Mouse (Mus musculus) midbrain, embryonic 16.5 days (tissue): ENCODE data around the gene Timmdc1. TPM values are rescaled to one million over a fixed set of nuclear protein-coding genes. Genes with fewer than 3 reads are reported as not detected.

Experiments
- ATAC-seq: fragments of 200-750 bp; cut with Nextera tagmentation; 2 replicates; pipeline ENCODE4 v1.8.0; 2017; ENCODE audit warnings: moderate TSS enrichment
- H3K27ac ChIP-seq: fragments of 300-500 bp; sonication (generic); 2 replicates; pipeline ENCODE4 v1.5.1; 2014; ENCODE audit warnings: mild to moderate bottlenecking, low read length, mixed read lengths
- H3K27me3 ChIP-seq: fragments of 300-500 bp; sonication (generic); 2 replicates; pipeline ENCODE4 v1.6.1; 2014; ENCODE audit warnings: low read depth, low read length, mixed read lengths; ENCODE audit not compliant: control insufficient read depth, insufficient read depth
- H3K36me3 ChIP-seq: fragments of 300-500 bp; sonication (generic); 2 replicates; pipeline ENCODE4 v1.6.1; 2014; ENCODE audit warnings: mild to moderate bottlenecking, low read length, moderate library complexity, mixed read lengths; ENCODE audit not compliant: control insufficient read depth, insufficient read depth
- H3K4me1 ChIP-seq: fragments of 300-500 bp; sonication (generic); 2 replicates; pipeline ENCODE4 v1.6.1; 2014; ENCODE audit warnings: mild to moderate bottlenecking, low read length, mixed read lengths; ENCODE audit not compliant: control insufficient read depth, insufficient read depth
- H3K4me2 ChIP-seq: fragments of 300-500 bp; sonication (generic); 2 replicates; pipeline ENCODE4 v1.6.1; 2014; ENCODE audit warnings: mild to moderate bottlenecking, low read length, mixed read lengths
- H3K4me3 ChIP-seq: fragments of 300-500 bp; sonication (generic); 2 replicates; pipeline ENCODE4 v1.5.1; 2014; ENCODE audit warnings: low read depth, mild to moderate bottlenecking, low read length, moderate library complexity, mixed read lengths
- H3K9ac ChIP-seq: fragments of 300-500 bp; sonication (generic); 2 replicates; pipeline ENCODE4 v1.6.1; 2014; ENCODE audit warnings: low read depth, low read length, mixed read lengths
- H3K9me3 ChIP-seq: fragments of 300-500 bp; sonication (generic); replicated peaks from 2 replicates; pipeline ENCODE4 v1.6.1; 2014; ENCODE audit warnings: mild to moderate bottlenecking, low read length, mixed read lengths; ENCODE audit not compliant: control insufficient read depth, poor library complexity, severe bottlenecking
- WGBS: fragments of 180-500 bp; shearing (Covaris S2); extraction: QIAGEN DNeasy Blood & Tissue Kit; methylation state at CpG from one replicate; pipeline ENCODE4 v1.1.7; 2014; 5-methylcytosine and 5-hydroxymethylcytosine counted together
- polyA plus RNA-seq: library from polyadenylated mRNA; unstranded; fragments of >200 nt; fragmentation: Nextera tagmentation; extraction: Ambion mirVana; gene quantifications from 2 replicates; pipeline ENCODE4 v1.2.1, GENCODE M21; 2015

The Timmdc1 gene
- polyA plus RNA-seq, 1 experiment from 2014 or later, result 34.6 TPM

DNA sequence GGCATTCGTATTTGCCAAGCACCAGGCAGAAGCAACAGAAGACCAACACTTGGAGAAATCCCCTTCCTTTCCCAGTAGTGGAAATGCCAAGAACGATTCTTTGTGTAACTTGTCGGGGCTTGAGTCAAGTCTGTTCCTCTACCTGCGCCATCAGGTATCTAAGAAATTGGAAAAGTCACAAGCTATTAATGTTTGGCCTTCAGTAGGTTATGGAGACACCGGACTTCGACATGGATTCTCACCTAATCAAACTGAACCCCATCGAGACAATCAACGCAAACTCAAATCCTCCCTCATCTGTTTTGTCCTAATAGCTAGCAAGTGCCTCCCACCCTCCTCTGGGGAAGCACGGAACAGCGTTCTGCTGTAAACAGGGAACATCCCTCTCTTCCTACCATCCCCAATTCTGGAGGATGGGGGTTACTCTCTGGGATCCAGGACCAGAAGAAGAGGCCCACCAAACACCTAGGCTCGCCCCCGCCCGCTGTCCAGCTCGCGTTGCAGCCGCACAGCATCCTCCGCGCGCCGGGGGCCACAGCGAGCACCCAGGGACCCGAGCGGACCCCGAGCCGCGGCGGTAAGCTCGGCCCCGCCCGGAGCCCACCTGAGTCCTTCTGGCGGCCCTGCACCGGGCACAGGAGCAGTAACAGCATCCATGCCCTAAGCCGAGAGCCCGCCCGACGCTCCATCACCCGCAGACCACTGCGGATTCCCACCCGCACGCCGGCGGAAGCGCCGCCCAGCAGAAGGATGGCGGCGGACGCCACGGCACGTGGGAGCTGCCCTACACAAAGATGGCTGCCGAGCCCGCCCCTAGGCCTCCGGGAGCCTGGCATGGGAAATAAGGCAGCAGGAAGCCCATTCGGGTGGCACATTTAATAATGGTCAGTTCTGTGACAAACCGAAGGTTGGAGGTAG, 27.3 kb upstream of the Timmdc1 start, which contains the start of gene Poglut1:
Gene Poglut1, minus strand, starts transcription at position 780 of the 918 bp plus-strand sequence.
- Histone ChIP-seq H3K4me3 (peak within 1 kb of the TSS; percentile 90), H3K36me3 (peaks cover 4% of the 10 kb centered on the region; the same call in 1 of the 2 replicates), H3K4me1 (peaks cover 20% of the 10 kb centered on the region), H3K27ac (peak within 1 kb of the TSS; percentile 90), H3K4me2 (peak within 1 kb of the TSS; percentile 55), H3K27me3 (peaks cover 10% of the 10 kb centered on the region), H3K9me3 (no peaks in the 10 kb centered on the region), H3K9ac (peak within 1 kb of the TSS; percentile 94)
- WGBS, result 2% methylated on average over 54 of the region's 54 CpGs
- ATAC-seq, result peak; percentile 98

DNA sequence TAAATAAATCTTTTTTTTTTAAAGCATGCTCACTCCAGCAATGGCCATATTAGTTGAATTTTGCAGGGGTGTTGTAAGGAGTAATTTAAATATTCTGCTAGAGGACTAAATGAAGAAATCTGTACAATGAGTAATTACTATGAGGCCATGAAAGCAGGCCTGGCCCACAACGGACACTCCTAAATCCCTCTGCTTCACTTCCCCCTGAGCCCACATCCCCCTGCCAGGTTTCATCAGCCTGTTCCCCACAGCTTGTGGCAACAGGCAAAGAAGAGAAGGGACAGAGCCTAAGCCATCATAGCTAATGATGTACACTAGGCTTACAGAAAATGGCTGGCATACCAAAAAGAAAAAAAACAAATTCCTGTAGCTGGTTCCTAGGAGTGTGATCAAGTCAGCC, 25.5 kb upstream of the Timmdc1 start:
- Histone ChIP-seq H3K36me3 (peaks cover 11% of the 10 kb centered on the region), H3K27me3 (peaks cover 3% of the 10 kb centered on the region; the same call in 1 of the 2 replicates)
- WGBS, result 90% methylated on average over 1 of the region's 1 CpGs

DNA sequence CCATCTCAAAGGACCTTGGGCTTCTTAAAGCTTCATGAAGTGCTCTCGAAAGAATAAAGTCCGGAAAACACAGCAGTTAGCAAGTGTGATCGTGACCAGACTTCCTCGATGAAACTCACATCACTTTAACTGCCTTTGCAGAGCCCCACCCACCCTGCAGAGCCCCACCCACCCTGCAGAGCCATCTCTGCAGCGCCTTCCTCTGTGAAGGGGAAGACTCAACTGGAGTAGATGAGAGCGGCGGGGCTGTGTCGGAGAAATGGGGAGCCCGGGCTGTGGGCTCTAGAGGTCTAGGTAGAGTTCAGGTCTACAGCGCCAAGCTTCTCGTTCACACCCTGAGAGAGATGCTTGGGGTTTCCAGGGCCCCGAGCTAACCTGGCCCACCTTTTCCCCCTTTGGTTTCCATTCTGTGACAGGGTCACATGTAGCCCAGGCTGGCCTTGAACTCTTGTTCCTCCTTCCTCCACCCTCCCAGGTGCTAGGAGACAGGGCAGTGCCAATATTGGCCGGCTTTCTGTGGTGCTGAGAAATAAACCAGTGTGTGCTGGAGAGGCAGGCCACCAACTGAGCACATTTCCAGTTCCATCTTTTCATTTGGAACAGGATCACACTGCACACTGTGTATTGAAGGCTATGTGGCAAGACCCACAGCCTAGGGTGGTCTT, 16.4 kb upstream of the Timmdc1 start:
- Histone ChIP-seq H3K27me3 (no peaks in the 10 kb centered on the region), H3K9ac (no peak overlapping the region), H3K4me3 (no peak overlapping the region), H3K4me2 (no peak overlapping the region), H3K27ac (no peak overlapping the region), H3K36me3 (peaks cover 26% of the 10 kb centered on the region), H3K9me3 (no peaks in the 10 kb centered on the region), H3K4me1 (no peaks in the 10 kb centered on the region)
- no peak for ATAC-seq
- 95% methylated on average over 13 of the region's 13 CpGs for WGBS

More for the DNA sequence above, 25.5 kb upstream of the Timmdc1 start:
- peaks cover 20% of the 10 kb centered on the region for H3K4me1 ChIP-seq
- ATAC-seq, result no peak
- no peaks in the 10 kb centered on the region for H3K9me3 ChIP-seq
- H3K4me2 ChIP-seq, result peak overlapping the region; percentile 55
- H3K9ac ChIP-seq, result no peak overlapping the region
- H3K27ac ChIP-seq, result no peak overlapping the region
- no peak overlapping the region for H3K4me3 ChIP-seq

DNA sequence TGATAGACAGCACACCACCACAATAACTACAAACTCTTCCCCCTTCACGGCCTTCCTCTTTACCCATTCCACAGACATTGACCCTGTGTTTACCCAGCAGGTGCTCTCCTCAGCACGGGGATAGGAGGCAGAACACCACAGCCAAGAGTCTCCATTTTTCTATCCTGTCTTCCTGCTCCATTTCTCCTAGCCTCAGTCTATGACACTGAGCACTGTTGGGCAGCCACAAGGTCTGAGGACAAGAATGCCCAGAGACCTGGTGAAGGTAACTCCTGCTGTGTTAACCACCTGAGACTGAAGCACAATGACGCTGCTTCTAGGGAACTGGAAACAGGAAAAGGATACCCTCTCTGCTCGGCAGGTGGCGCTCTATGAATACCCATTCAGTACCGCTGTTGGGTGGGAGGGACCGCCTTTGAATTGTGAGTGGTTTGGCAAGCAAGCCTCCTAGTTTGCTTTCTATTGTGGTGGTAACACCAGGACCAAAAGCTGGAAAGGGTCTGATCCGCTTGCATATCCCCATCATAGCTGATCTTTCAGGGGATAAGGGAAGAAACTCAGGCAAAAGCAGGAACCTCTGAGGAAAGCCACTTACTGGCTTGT, 14.2 kb upstream of the Timmdc1 start:
- Histone ChIP-seq H3K9me3 (no peaks in the 10 kb centered on the region), H3K27ac (no peak overlapping the region), H3K9ac (no peak overlapping the region), H3K36me3 (peaks cover 26% of the 10 kb centered on the region), H3K4me3 (no peak overlapping the region), H3K4me1 (no peaks in the 10 kb centered on the region), H3K4me2 (no peak overlapping the region), H3K27me3 (no peaks in the 10 kb centered on the region)
- no peak for ATAC-seq
- WGBS, result 44% methylated on average over 8 of the region's 8 CpGs

DNA sequence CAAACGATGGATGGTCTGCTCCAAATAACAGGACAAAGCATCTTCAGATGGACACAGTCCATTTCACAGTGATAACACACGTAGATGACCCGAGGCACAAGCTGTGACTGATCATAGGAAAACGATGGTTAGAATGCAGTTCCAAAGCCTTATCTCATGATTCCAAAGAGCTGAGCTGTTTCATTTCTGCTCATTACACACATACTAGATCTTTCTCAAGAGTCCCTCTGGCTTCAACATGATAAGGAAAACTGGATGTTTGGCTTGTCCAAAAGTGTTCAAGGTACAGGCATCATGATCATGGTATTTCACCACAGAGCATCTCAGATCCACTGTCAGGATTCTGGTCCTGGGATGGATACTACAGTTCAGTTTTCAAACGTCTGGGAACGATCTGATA, 3.8 kb upstream of the Timmdc1 start:
- Histone ChIP-seq H3K4me3 (no peak overlapping the region), H3K27ac (no peak overlapping the region), H3K27me3 (no peaks in the 10 kb centered on the region), H3K9ac (no peak overlapping the region), H3K4me1 (peaks cover 12% of the 10 kb centered on the region), H3K4me2 (no peak overlapping the region), H3K36me3 (peaks cover 29% of the 10 kb centered on the region), H3K9me3 (no peaks in the 10 kb centered on the region)
- 91% methylated on average over 6 of the region's 6 CpGs for WGBS
- no peak for ATAC-seq

DNA sequence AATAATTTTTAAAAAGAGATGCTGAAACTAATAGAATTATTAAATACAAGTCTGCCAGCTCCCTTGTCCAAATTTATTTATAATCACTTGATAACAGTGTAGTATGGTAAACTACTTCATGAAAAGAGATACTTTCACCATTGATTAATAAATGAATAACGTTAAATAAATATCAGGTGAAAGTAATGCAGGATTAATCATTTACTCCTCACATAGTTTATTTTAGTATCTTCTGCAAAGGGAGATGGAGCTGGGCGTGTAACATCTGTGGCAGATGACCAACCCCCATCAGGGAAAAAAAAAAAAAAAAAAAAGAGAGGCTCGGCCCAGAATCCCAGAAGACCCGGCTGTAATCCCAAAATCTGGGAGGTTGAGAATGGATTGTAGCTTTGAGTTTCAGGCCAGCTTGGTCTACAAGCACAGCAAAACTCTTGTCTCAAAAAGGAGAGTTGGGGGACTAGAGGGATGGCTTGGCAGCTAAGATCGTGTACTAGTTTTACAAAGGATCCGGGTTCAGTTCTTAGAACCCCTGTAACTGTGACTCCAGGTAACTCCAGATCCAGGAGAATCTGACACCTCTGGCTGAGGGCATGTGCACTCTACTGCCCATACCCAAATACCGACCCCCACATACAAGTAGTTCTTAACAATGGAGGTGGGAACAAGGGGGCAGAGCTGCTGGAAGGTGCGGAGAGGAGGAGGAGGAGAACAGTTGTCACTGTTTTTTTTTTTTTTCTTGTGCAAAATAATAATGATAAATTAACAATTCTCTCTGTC, 1.1 kb downstream of the Timmdc1 start:
- WGBS, result 36% methylated on average over 8 of the region's 8 CpGs
- peak overlapping the region; percentile 18; the same call in 1 of the 2 replicates for H3K9ac ChIP-seq
- no peak for ATAC-seq
- no peaks in the 10 kb centered on the region for H3K9me3 ChIP-seq
- peaks cover 14% of the 10 kb centered on the region for H3K4me1 ChIP-seq
- no peak overlapping the region for H3K27ac ChIP-seq
- no peaks in the 10 kb centered on the region for H3K27me3 ChIP-seq
- H3K4me2 ChIP-seq, result peak overlapping the region; percentile 70
- peaks cover 13% of the 10 kb centered on the region for H3K36me3 ChIP-seq
- peak overlapping the region; percentile 96 for H3K4me3 ChIP-seq

DNA sequence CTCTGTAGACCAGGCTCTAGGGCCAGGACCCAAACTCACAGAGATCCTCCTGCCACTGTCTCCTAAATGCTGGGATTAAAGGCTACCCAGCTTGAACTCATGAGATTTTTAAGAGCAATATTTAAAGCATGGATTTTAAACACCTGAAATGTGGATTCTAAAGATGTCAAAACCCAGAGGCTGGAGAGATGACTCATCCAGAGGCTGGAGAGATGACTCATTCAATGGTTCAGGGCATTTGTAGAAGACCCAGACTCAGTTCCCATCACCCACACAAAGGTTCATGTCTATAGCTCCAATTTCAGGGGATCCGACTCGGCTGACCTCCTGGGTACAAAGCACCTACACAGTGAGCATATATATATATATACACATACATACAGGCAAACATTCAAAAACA, 3.3 kb downstream of the Timmdc1 start:
- peaks cover 14% of the 10 kb centered on the region for H3K4me1 ChIP-seq
- H3K9me3 ChIP-seq, result no peaks in the 10 kb centered on the region
- 97% methylated on average over 2 of the region's 2 CpGs for WGBS
- H3K36me3 ChIP-seq, result peaks cover 4% of the 10 kb centered on the region; the same call in 1 of the 2 replicates
- H3K9ac ChIP-seq, result no peak overlapping the region
- no peak overlapping the region for H3K4me2 ChIP-seq
- H3K27me3 ChIP-seq, result no peaks in the 10 kb centered on the region
- H3K27ac ChIP-seq, result no peak overlapping the region
- no peak for ATAC-seq
- H3K4me3 ChIP-seq, result no peak overlapping the region

DNA sequence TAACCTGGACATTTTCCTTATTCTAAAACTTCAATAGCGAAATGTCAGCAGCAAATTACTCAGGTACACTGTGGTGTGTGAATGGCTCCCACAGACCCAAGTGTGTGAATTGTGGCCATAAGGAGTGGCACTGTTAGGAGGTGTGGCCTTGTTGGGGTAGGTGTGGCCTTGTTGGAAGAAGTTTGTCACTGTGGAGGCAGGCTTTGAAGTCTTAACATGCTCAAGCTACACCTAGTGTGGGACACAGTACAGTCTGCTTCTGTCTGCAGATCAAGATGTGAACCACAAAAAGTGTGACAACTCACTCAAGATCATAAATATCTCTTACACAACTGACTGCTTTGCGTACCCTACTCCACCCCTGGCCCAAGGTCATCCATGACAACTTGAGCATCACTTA, 11.6 kb downstream of the Timmdc1 start:
- no peaks in the 10 kb centered on the region for H3K4me1 ChIP-seq
- H3K4me2 ChIP-seq, result no peak overlapping the region
- peaks cover 18% of the 10 kb centered on the region for H3K36me3 ChIP-seq
- H3K9me3 ChIP-seq, result no peaks in the 10 kb centered on the region
- no peak overlapping the region for H3K4me3 ChIP-seq
- H3K27ac ChIP-seq, result no peak overlapping the region
- no peak for ATAC-seq
- WGBS, result 99% methylated on average over 2 of the region's 2 CpGs
- H3K27me3 ChIP-seq, result no peaks in the 10 kb centered on the region
- no peak overlapping the region for H3K9ac ChIP-seq
